Mouse (Mus musculus) CH12.LX (cell line): ENCODE results near the gene Pola2. TPM values are rescaled to one million over a fixed set of nuclear protein-coding genes. Genes with fewer than 3 reads are reported as not detected.

Source experiments
- DNase-seq: peaks from one replicate; pipeline ENCODE4 v3.0.0-alpha.2; 2013; ENCODE audit errors: extremely low read depth
- H3K27ac ChIP-seq: 2 replicates; pipeline ENCODE4 v1.5.1; 2012; ENCODE audit warnings: low read depth, mild to moderate bottlenecking, control low read depth, moderate library complexity; ENCODE audit not compliant: insufficient read depth
- H3K27me3 ChIP-seq: replicated peaks from 2 replicates; pipeline ENCODE3; 2012; ENCODE audit warnings: inconsistent platforms
- H3K36me3 ChIP-seq, 2 experiments: replicated peaks in 1 of 2; 2 replicates each; pipeline versions ENCODE3 to v1.6.1; 2012; ENCODE audit warnings: inconsistent platforms in 1 of 2, low read length in 1 of 2, mild to moderate bottlenecking in 1 of 2, mixed read lengths in 1 of 2, moderate library complexity in 1 of 2; ENCODE audit not compliant: control insufficient read depth in 1 of 2, insufficient read depth in 1 of 2
- H3K4me1 ChIP-seq, 2 experiments: 2 replicates each; pipeline ENCODE4 v1.6.1; 2012; ENCODE audit warnings: inconsistent platforms in 1 of 2, moderate library complexity in 1 of 2; ENCODE audit not compliant: insufficient read depth in 2 of 2, control insufficient read depth in 1 of 2
- H3K4me2 ChIP-seq: 2 replicates; pipeline ENCODE4 v1.6.1; 2012; ENCODE audit warnings: low read depth, mild to moderate bottlenecking, control low read depth; ENCODE audit not compliant: poor library complexity, insufficient read depth, severe bottlenecking
- H3K4me3 ChIP-seq, 3 experiments: fragments of 150-350 bp in 1 of 3; sonication (generic) in 1 of 3; replicated peaks in 1 of 3; 2 replicates each; pipeline versions ENCODE3 to v1.5.1; 2011 to 2012; ENCODE audit warnings: low read depth in 2 of 3, low read length in 2 of 3, mild to moderate bottlenecking in 2 of 3, moderate library complexity in 2 of 3, control low read depth in 1 of 3, improper control_type of control experiment in 1 of 3, inconsistent platforms in 1 of 3, mixed read lengths in 1 of 3; ENCODE audit not compliant: poor library complexity in 1 of 3
- H3K79me2 ChIP-seq: replicated peaks from 2 replicates; pipeline ENCODE4 v1.6.1; 2012; ENCODE audit warnings: mild to moderate bottlenecking, moderate library complexity; ENCODE audit not compliant: control insufficient read depth, poor library complexity, insufficient read depth, severe bottlenecking; ENCODE audit errors: extremely low read depth
- H3K9ac ChIP-seq: 2 replicates; pipeline ENCODE4 v1.6.1; 2012; ENCODE audit warnings: low read depth, mild to moderate bottlenecking, control low read depth, moderate library complexity; ENCODE audit not compliant: insufficient read depth
- H3K9me3 ChIP-seq: replicated peaks from 2 replicates; pipeline ENCODE3; 2012; ENCODE audit warnings: low read length, inconsistent platforms, mixed read lengths
- CHD1 ChIP-seq: IDR thresholded peaks from 2 replicates; pipeline ENCODE4 v1.6.1; 2012; ENCODE audit warnings: low read depth, low read length, improper control_type of control experiment, inconsistent platforms
- CHD2 ChIP-seq: IDR thresholded peaks from 2 replicates; pipeline ENCODE4 v1.6.1; 2011; ENCODE audit warnings: low read length, improper control_type of control experiment
- CTCF ChIP-seq, 2 experiments: IDR thresholded peaks in 1 of 2; conservative IDR thresholded peaks in 1 of 2; 2 replicates each; pipeline ENCODE4 v1.5.1; 2011 to 2012; ENCODE audit warnings: low read depth in 2 of 2, low read length in 2 of 2, improper control_type of control experiment in 1 of 2, inconsistent platforms in 1 of 2, mild to moderate bottlenecking in 1 of 2, moderate library complexity in 1 of 2
- E2F4 ChIP-seq: IDR thresholded peaks from 2 replicates; pipeline ENCODE4 v1.6.1; 2011; ENCODE audit warnings: low read depth, low read length, improper control_type of control experiment; ENCODE audit not compliant: insufficient replicate concordance
- ELF1 ChIP-seq: IDR thresholded peaks from 2 replicates; pipeline ENCODE4 v1.6.1; 2014; ENCODE audit warnings: low read depth, mild to moderate bottlenecking, inconsistent platforms, low read length, improper control_type of control experiment
- EP300 ChIP-seq: IDR thresholded peaks from 2 replicates; pipeline ENCODE4 v1.6.1; 2011; ENCODE audit warnings: low read length, improper control_type of control experiment
- ETS1 ChIP-seq: conservative IDR thresholded peaks from 2 replicates; pipeline ENCODE4 v1.6.1; 2012; ENCODE audit warnings: low read depth, mild to moderate bottlenecking, inconsistent platforms, low read length, improper control_type of control experiment, moderate library complexity
- HCFC1 ChIP-seq: IDR thresholded peaks from 2 replicates; pipeline ENCODE4 v1.6.1; 2012; ENCODE audit warnings: low read depth, mild to moderate bottlenecking, inconsistent platforms, low read length, improper control_type of control experiment
- IRF4 ChIP-seq: IDR thresholded peaks from 2 replicates; pipeline ENCODE4 v1.6.1; 2014; ENCODE audit warnings: low read depth, mild to moderate bottlenecking, inconsistent platforms, low read length, improper control_type of control experiment
- JUN ChIP-seq: IDR thresholded peaks from 2 replicates; pipeline ENCODE4 v1.6.1; 2011; ENCODE audit warnings: low read depth, mild to moderate bottlenecking, low read length, improper control_type of control experiment, moderate library complexity; ENCODE audit not compliant: insufficient read depth
- JUND ChIP-seq: conservative IDR thresholded peaks from 2 replicates; pipeline ENCODE4 v1.6.1; 2011; ENCODE audit warnings: low read depth, low read length, improper control_type of control experiment
- MAFK ChIP-seq: IDR thresholded peaks from 2 replicates; pipeline ENCODE4 v1.6.1; 2011; ENCODE audit warnings: low read length, improper control_type of control experiment; ENCODE audit not compliant: insufficient replicate concordance
- MAZ ChIP-seq: IDR thresholded peaks from 2 replicates; pipeline ENCODE4 v1.6.1; 2012; ENCODE audit warnings: low read depth, mild to moderate bottlenecking, inconsistent platforms, low read length, improper control_type of control experiment, moderate library complexity
- MXI1 ChIP-seq: IDR thresholded peaks from 2 replicates; pipeline ENCODE4 v1.6.1; 2011; ENCODE audit warnings: mild to moderate bottlenecking, low read depth, low read length, improper control_type of control experiment
- MYC ChIP-seq: IDR thresholded peaks from 2 replicates; pipeline ENCODE4 v1.6.1; 2011; ENCODE audit warnings: low read depth, mild to moderate bottlenecking, improper control_type of control experiment, low read length
- NELFE ChIP-seq: IDR thresholded peaks from 2 replicates; pipeline ENCODE4 v1.6.1; 2011; ENCODE audit warnings: low read depth, low read length, improper control_type of control experiment
- NRF1 ChIP-seq: IDR thresholded peaks from 2 replicates; pipeline ENCODE4 v1.6.1; 2014; ENCODE audit warnings: low read depth, mild to moderate bottlenecking, inconsistent platforms, low read length, improper control_type of control experiment, moderate library complexity
- PAX5 ChIP-seq: IDR thresholded peaks from 2 replicates; pipeline ENCODE4 v1.6.1; 2012; ENCODE audit warnings: low read length, inconsistent platforms, mixed read lengths
- RAD21 ChIP-seq: IDR thresholded peaks from 2 replicates; pipeline ENCODE4 v1.6.1; 2011; ENCODE audit warnings: low read depth, mild to moderate bottlenecking, low read length, improper control_type of control experiment, moderate library complexity
- SIN3A ChIP-seq: IDR thresholded peaks from 2 replicates; pipeline ENCODE4 v1.6.1; 2012; ENCODE audit warnings: low read length, improper control_type of control experiment, inconsistent platforms
- TBP ChIP-seq: conservative IDR thresholded peaks from 2 replicates; pipeline ENCODE4 v1.6.1; 2011; ENCODE audit warnings: low read depth, low read length, improper control_type of control experiment
- TCF12 ChIP-seq: IDR thresholded peaks from 2 replicates; pipeline ENCODE4 v1.6.1; 2014; ENCODE audit warnings: low read depth, mild to moderate bottlenecking, inconsistent platforms, low read length, improper control_type of control experiment
- UBTF ChIP-seq: IDR thresholded peaks from 2 replicates; pipeline ENCODE4 v1.6.1; 2012; ENCODE audit warnings: low read depth, mild to moderate bottlenecking, inconsistent platforms, low read length, improper control_type of control experiment, moderate library complexity
- USF1 ChIP-seq: IDR thresholded peaks from 2 replicates; pipeline ENCODE4 v1.6.1; 2014; ENCODE audit warnings: low read depth, mild to moderate bottlenecking, inconsistent platforms, low read length, improper control_type of control experiment
- USF2 ChIP-seq: conservative IDR thresholded peaks from 2 replicates; pipeline ENCODE4 v1.6.1; 2011; ENCODE audit warnings: low read depth, low read length, improper control_type of control experiment
- ZC3H11A ChIP-seq: IDR thresholded peaks from 2 replicates; pipeline ENCODE4 v1.6.1; 2012; ENCODE audit warnings: low read depth, mild to moderate bottlenecking, inconsistent platforms, low read length, improper control_type of control experiment
- ZKSCAN1 ChIP-seq: IDR thresholded peaks from 2 replicates; pipeline ENCODE4 v1.6.1; 2012; ENCODE audit warnings: low read depth, inconsistent platforms, low read length, improper control_type of control experiment, borderline replicate concordance
- ZMIZ1 ChIP-seq: IDR thresholded peaks from 2 replicates; pipeline ENCODE4 v1.6.1; 2012; ENCODE audit warnings: low read depth, mild to moderate bottlenecking, inconsistent platforms, low read length, improper control_type of control experiment
- ZNF384 ChIP-seq: IDR thresholded peaks from 2 replicates; pipeline ENCODE4 v1.6.1; 2012; ENCODE audit warnings: low read depth, low read length, improper control_type of control experiment, inconsistent platforms
- dilution Hi-C: fragments of 300-500 bp; cut with MboI; formaldehyde crosslinking; loops from 2 replicates; pipeline ENCODE4 v1.14.3; 2020; ENCODE audit warnings: low sequenced_read_pairs; ENCODE audit not compliant: extremely low pct_unique_long_range_greater_than_20kb, extremely low pct_ligation_motif_present
- in situ Hi-C: fragments of 300-500 bp; cut with MboI; formaldehyde crosslinking; loops from 3 replicates; pipeline ENCODE4 v1.14.3; 2019; ENCODE audit warnings: low sequenced_read_pairs, low pct_ligation_motif_present, low pct_unique_long_range_greater_than_20kb, mixed read lengths
- polyA plus RNA-seq: library from polyadenylated mRNA; unstranded; fragments of >175 nt; gene quantifications from 2 replicates; pipeline ENCODE4 v1.2.1, GENCODE M21; 2012; ENCODE audit warnings: low read depth; ENCODE audit not compliant: insufficient read length
- total RNA-seq, 2 experiments: library from RNA; depleted of rRNA; stranded (reverse); fragments of 300-350 nt in 1 of 2; fragments of >200 nt in 1 of 2; gene quantifications; 2 replicates each; pipeline ENCODE4 v1.2.3; 2012 to 2014

Gene Pola2
- total and polyA plus RNA-seq, 3 experiments: 60.3 to 91.4 (median 71.7) TPM

DNA sequence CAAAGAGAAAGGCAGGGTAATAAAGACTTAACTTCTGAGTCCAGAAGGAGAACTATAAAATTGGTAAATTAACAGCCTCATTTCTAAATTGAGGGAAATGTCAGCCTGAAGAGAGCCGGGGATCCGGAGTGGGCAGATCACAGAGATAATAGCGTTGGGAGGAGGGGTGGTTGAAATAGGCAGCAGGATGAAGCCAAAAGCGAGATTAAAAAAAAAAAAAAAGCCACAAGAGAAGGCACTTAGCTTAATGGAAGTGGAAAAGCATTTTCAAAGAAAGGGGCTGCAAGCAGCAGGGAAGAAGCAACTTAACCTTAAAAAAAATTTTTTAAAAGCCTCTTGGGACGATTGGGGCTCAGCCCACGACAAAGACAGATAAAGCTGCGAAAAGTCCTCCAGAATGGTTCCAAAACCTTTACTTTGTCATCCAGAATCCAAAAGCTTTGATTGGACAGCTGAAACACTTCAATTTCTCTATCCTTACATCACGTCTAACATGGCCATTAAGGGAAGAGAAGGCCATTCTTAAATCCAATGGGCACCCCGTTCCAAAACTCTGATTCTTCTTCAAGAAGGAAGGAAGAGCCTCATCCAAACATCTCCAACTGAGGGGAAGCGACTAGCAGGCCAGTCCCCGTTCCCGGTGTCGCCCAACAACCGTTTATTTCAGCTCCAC lies 52.4 kb downstream of the Pola2 start:
- H3K4me1 ChIP-seq: peaks cover 11 to 40% of the 10 kb centered on the region in 2 experiments
- peak overlapping the region; percentile 94 for H3K4me2 ChIP-seq
- no peak overlapping the region for H3K27ac ChIP-seq
- peaks cover 60% of the 10 kb centered on the region for H3K79me2 ChIP-seq
- H3K4me3 ChIP-seq: peak overlapping the region; percentile 90 to 100 (median 93)
- in situ Hi-C loops (no loop called here), dilution Hi-C loops (no loop called here)
- peak overlapping the region; percentile 96 for H3K9ac ChIP-seq
- DNase-seq: peak; percentile 10
- H3K27me3 ChIP-seq: no peaks in the 10 kb centered on the region
- TF ChIP-seq JUN (no peak), SIN3A (0 out of 2 replicates have a peak, but pooled peaks have one; percentile 11), ZNF384 (peak; percentile 44; the same call in 1 of the 2 replicates)
- no peaks in the 10 kb centered on the region for H3K9me3 ChIP-seq
- H3K36me3 ChIP-seq: peaks cover 11 to 45% of the 10 kb centered on the region in 2 experiments

DNA sequence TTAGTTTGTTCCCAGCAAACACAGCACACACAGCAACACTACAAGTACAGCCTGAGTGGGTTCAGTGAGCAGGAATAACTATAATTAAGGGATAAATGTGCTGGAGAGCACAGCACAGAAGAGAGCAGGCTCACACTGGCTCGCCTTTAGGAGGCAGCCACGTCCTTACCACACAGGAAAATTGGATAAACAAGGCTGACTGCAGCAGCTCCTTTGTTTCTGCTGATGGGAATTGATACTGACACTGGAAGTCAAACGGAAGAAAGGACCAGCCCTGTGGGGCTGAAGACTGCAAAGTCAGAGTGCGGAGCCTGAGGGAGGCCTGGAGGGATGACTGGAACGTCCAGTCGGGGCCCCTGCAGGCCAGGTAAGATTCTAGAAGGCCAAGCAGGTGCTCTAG lies 53.8 kb downstream of the Pola2 start:
- in situ Hi-C loops: no loop called here
- no peak overlapping the region for H3K27ac ChIP-seq

DNA sequence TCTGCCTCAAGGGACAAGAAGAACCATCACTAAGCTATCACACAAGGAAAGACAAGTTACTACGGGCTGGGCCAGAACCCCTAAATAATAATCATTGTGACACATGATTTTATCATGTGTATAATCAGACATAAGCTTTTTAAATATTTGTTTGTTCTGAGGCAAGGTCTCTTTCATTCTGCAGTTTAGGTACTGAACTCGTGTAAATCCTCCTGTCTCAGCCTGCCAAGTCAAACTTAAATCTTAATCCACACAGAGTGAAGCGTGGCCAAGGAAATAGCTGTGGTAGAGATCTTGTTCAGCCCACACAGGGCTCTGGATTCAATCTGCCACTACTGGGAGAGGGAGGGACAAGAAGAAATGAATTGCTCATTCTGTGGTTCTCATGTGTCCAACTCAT lies 56.7 kb downstream of the Pola2 start:
- in situ Hi-C loops: no loop called here
- H3K36me3 ChIP-seq: peaks cover 45 to 72% of the 10 kb centered on the region in 2 experiments
- H3K27ac ChIP-seq: no peak overlapping the region
- dilution Hi-C loops: no loop called here
- H3K9ac ChIP-seq: no peak overlapping the region
- H3K27me3 ChIP-seq: no peaks in the 10 kb centered on the region
- H3K4me2 ChIP-seq: no peak overlapping the region
- peaks cover 54% of the 10 kb centered on the region for H3K79me2 ChIP-seq
- no peak for DNase-seq
- H3K4me1 ChIP-seq: peaks cover 8 to 22% of the 10 kb centered on the region in 2 experiments; a peak in 3 of 4 replicates
- no peaks in the 10 kb centered on the region for H3K9me3 ChIP-seq
- no peak overlapping the region for H3K4me3 ChIP-seq
- no peak for TF ChIP-seq NRF1
- no peak for TF ChIP-seq MXI1
- TF ChIP-seq ELF1: no peak
- TF ChIP-seq CHD2: no peak
- TF ChIP-seq USF2: no peak
- no peak for TF ChIP-seq CHD1
- TF ChIP-seq ZKSCAN1: no peak
- TF ChIP-seq E2F4: no peak
- TF ChIP-seq HCFC1: no peak
- no peak for TF ChIP-seq UBTF
- TF ChIP-seq ZNF384: no peak
- TF ChIP-seq MAFK: no peak
- no peak for TF ChIP-seq MYC
- TF ChIP-seq ETS1: no peak
- no peak for TF ChIP-seq RAD21

More for the DNA sequence above, 53.8 kb downstream of the Pola2 start:
- H3K4me1 ChIP-seq: peaks cover 10 to 37% of the 10 kb centered on the region in 2 experiments
- no peaks in the 10 kb centered on the region for H3K9me3 ChIP-seq
- peaks cover 61% of the 10 kb centered on the region for H3K79me2 ChIP-seq
- no peak for TF ChIP-seq CTCF (conservative IDR thresholded peaks at IDR 0.05 in 1 of 2, IDR thresholded peaks at IDR 0.05 in 1 of 2; ENCODE audit: low read depth in 2 of 2, low read length in 2 of 2)
- no peak for TF ChIP-seq MYC
- TF ChIP-seq ZC3H11A: no peak
- TF ChIP-seq NELFE: no peak
- TF ChIP-seq TBP: no peak
- TF ChIP-seq MAFK: no peak
- no peak for TF ChIP-seq ZNF384
- no peak for TF ChIP-seq HCFC1
- no peak for TF ChIP-seq MAZ
- TF ChIP-seq JUN: no peak
- no peak for TF ChIP-seq TCF12
- TF ChIP-seq EP300: no peak
- no peak for TF ChIP-seq IRF4
- no peak for TF ChIP-seq ZMIZ1
- TF ChIP-seq PAX5: no peak
- no peak for TF ChIP-seq USF2
- TF ChIP-seq ZKSCAN1: no peak
- no peak for TF ChIP-seq ELF1
- TF ChIP-seq JUND: no peak
- TF ChIP-seq USF1: no peak
- TF ChIP-seq, all 38 proteins: peak for 0
- H3K36me3 ChIP-seq: peaks cover 21 to 49% of the 10 kb centered on the region in 2 experiments
- H3K4me3 ChIP-seq: no peak overlapping the region
- no peak overlapping the region for H3K4me2 ChIP-seq
- H3K9ac ChIP-seq: no peak overlapping the region
- no peaks in the 10 kb centered on the region for H3K27me3 ChIP-seq
- dilution Hi-C loops: no loop called here
- no peak for DNase-seq
